Mouse (Mus musculus): Measurements from ENCODE around the gene Rgs3. TPM values are rescaled to one million over a fixed set of nuclear protein-coding genes. Genes with fewer than 3 reads are reported as not detected.
A peak's percentile ranks its signal among the peaks of the same experiment; 100 is the strongest.

Gene Rgs3
- polyA plus RNA-seq, 1 experiment from 2014 or later, result 37.0 TPM

DNA sequence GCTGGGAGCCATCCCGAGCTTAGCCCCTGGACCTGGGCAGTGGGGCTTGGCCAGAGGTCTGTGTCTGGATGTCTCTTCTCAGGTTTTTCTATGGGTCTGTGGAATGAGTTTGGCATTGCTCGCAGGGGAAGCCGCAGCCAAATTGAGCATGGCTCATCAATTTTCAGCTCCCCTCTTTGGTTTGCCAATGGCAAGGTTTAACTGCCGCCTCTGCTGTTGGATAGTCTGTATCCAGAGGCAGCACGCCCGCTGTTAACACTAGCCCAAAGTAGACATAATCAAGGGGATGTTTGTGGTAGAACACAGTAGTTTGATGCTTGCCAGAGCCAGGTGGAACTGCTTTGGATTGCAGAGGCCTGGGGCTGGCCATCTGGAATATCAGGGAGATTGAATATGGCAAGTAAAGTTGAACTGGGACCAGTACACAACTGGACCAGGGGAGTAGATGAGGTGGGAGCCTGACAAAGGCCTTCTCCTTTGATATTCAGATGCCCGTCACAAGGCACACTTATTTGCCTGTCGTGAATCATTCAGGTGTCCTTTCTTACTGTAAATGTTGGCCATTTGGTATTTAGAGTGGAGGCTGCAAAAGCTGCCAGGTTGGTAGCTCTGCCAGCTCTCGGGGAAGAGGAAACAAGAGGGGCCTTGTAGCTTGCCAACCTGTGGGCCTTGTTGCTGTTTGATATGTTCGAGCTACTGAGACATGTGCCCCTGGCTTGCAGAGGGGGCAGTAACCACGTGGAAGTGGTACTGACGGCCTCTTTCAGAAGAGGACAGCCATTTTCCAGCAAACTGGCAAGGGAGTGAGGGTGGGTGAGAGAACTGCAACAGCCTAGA is 93.5 kb downstream of the Rgs3 start:
- TF ChIP-seq CTCF (IDR thresholded peaks at IDR 0.05; ENCODE audit: low read depth), result no peak
- no peaks in the 10 kb centered on the region for H3K4me1 ChIP-seq (ENCODE audit: insufficient read depth)
- H3K9me3 ChIP-seq (ENCODE audit: low read depth, low read length), result no peaks in the 10 kb centered on the region
- no peak overlapping the region for H3K9ac ChIP-seq
- no peak overlapping the region for H3K27ac ChIP-seq (ENCODE audit: low read depth)
- H3K4me2 ChIP-seq, result no peak overlapping the region
- no peaks in the 10 kb centered on the region for H3K27me3 ChIP-seq (ENCODE audit: insufficient read depth, low read length)
- DNase-seq, result no peak
- 77% methylated on average over 12 of the region's 12 CpGs for WGBS
- H3K4me3 ChIP-seq (ENCODE audit: low read depth, low read length), result no peak overlapping the region
- no peaks in the 10 kb centered on the region for H3K36me3 ChIP-seq (ENCODE audit: insufficient read depth)
- no peak for ATAC-seq (ENCODE audit: insufficient read depth)

DNA sequence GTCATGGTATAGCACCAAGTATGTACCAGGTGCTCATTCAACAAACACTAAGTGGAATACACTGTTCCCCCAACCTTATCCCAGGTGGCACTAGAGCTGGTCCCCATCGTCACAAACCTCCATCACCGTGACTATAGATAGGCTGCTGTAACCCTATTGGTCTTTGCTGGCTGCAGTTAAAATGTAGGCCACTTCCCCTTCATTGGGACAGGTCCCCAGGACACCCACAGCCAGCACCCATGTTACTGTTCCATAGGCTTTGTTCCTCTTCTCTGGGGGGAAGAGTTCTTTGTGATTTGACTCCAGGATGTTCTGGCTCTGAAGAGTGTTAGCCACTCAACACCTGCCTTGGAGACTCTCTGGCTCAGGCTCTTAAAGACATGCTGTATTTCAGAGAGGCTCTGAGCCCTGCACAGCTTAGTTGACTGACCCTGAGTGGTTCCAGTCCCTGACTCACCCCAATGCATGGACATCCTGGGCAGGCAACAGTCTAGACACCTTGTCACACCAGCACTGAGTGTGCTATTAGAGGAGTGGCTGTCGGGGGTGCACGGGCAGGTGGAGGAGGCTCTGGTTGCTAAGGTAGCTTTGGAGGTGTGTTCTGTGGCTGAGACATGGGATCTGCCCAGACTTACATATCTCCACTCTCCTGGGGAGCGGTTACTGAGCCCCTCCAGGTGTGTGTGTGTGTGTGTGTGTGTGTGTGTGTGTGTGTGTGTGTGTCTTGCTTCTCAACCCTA is 94.4 kb downstream of the Rgs3 start:
- no peak for DNase-seq
- Histone ChIP-seq H3K4me3 (ENCODE audit: low read depth, low read length) (no peak overlapping the region), H3K9me3 (ENCODE audit: low read depth, low read length) (no peaks in the 10 kb centered on the region), H3K27me3 (ENCODE audit: insufficient read depth, low read length) (no peaks in the 10 kb centered on the region), H3K36me3 (ENCODE audit: insufficient read depth) (no peaks in the 10 kb centered on the region), H3K4me2 (no peak overlapping the region), H3K9ac (no peak overlapping the region), H3K4me1 (ENCODE audit: insufficient read depth) (peaks cover 2% of the 10 kb centered on the region; the same call in 1 of the 2 replicates), H3K27ac (ENCODE audit: low read depth) (no peak overlapping the region)
- WGBS, result 65% methylated on average over 5 of the region's 5 CpGs
- no peak for TF ChIP-seq CTCF (IDR thresholded peaks at IDR 0.05; ENCODE audit: low read depth)
- ATAC-seq (ENCODE audit: insufficient read depth), result 0 out of 2 replicates have a peak, but pooled peaks have one; percentile 12

DNA sequence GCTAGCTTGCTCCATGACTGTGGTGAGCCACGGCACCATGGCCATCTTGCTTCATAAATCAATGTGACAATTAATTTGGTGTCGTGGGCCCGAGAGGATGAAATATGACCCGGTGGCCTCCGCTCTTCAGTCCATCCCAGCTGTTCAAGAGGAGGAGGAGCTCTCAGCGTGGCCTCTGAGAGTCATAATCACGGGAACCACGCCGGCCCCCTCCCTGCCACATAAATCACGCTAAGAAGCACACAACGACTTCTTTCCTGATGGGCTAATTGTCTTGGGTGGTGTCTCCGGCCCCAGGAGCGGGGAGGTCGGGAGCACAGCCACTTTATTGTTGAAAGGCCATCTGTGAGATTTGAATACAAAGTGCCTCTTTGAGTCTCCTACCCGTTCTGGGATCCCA is 99.6 kb downstream of the Rgs3 start:
- TF ChIP-seq CTCF (IDR thresholded peaks at IDR 0.05; ENCODE audit: low read depth), result no peak
- no peak overlapping the region for H3K4me3 ChIP-seq (ENCODE audit: low read depth, low read length)
- no peaks in the 10 kb centered on the region for H3K27me3 ChIP-seq (ENCODE audit: insufficient read depth, low read length)
- no peak overlapping the region for H3K4me2 ChIP-seq
- H3K36me3 ChIP-seq (ENCODE audit: insufficient read depth), result no peaks in the 10 kb centered on the region
- 24% methylated on average over 15 of the region's 15 CpGs for WGBS
- H3K4me1 ChIP-seq (ENCODE audit: insufficient read depth), result peaks cover 38% of the 10 kb centered on the region
- peak; percentile 36 for DNase-seq
- H3K27ac ChIP-seq (ENCODE audit: low read depth), result no peak overlapping the region
- no peak overlapping the region for H3K9ac ChIP-seq
- no peak for ATAC-seq (ENCODE audit: insufficient read depth)
- no peaks in the 10 kb centered on the region for H3K9me3 ChIP-seq (ENCODE audit: low read depth, low read length)

DNA sequence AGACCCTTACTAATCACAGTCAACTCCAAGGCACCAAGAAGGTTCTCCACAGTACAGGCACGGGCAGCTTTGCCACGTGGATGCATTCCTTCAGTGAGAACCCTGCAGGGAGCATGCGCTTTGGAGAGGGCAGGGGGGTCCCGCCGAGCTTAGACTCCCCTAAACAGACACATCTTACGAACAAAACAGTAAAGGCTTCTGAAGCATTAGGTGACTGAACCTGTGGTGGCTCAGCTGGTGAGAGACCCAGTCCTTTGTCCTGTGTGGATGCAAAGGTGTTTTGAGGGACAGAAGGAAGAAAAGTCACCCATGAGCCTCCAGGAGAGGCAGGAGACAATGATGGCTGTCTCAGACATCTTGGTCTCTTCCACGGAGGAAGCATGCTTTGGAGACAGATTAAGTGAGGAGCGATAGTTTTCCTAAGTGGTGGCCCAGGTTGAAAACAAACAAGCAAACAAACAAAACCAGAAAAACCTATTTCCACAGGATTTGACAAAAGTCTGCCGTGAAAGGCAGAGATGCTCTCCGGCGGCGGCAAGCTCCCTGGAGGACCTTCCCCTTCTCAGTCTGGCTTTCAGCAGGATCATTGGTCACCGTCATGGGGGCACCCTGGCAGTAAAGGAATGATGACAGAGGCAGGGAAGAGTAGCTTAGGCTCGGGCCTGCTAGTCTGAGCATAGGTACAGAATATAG is 100.4 kb downstream of the Rgs3 start:
- H3K4me1 ChIP-seq (ENCODE audit: insufficient read depth), result peaks cover 38% of the 10 kb centered on the region
- 14% methylated on average over 14 of the region's 14 CpGs for WGBS
- ATAC-seq (ENCODE audit: insufficient read depth), result peak; percentile 60; the same call in 1 of the 2 replicates

DNA sequence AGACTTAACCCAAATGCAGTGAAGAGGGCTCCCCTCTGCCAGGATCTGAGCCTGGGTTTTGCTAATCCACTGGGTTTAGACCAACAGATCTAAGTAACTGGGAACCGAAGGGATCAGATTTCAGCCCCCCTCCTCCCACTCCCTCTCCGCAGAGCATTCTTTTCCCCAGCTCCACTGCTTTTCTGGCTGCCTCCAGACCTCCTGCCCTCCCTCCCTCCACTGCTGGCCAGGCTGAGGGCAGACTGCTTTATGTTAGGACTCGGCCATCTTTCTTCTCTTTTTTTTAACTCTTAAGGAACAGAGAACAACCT is 100.9 kb downstream of the Rgs3 start:
- Histone ChIP-seq H3K36me3 (ENCODE audit: insufficient read depth) (no peaks in the 10 kb centered on the region), H3K4me3 (ENCODE audit: low read depth, low read length) (no peak overlapping the region), H3K9ac (0 out of 2 replicates have a peak overlapping the region, but pooled peaks have one; percentile 27), H3K27me3 (ENCODE audit: insufficient read depth, low read length) (no peaks in the 10 kb centered on the region), H3K9me3 (ENCODE audit: low read depth, low read length) (no peaks in the 10 kb centered on the region), H3K4me2 (peak overlapping the region; percentile 43), H3K27ac (ENCODE audit: low read depth) (peak overlapping the region; percentile 90), H3K4me1 (ENCODE audit: insufficient read depth) (peaks cover 38% of the 10 kb centered on the region)
- ATAC-seq (ENCODE audit: insufficient read depth), result peak; percentile 91
- no peak for TF ChIP-seq CTCF (IDR thresholded peaks at IDR 0.05; ENCODE audit: low read depth)
- WGBS, result 4% methylated on average over 3 of the region's 3 CpGs
- DNase-seq, result peak; percentile 92

More for the DNA sequence above, 100.4 kb downstream of the Rgs3 start:
- TF ChIP-seq CTCF (IDR thresholded peaks at IDR 0.05; ENCODE audit: low read depth), result no peak
- DNase-seq, result peak; percentile 40
- Histone ChIP-seq H3K9me3 (ENCODE audit: low read depth, low read length) (no peaks in the 10 kb centered on the region), H3K4me3 (ENCODE audit: low read depth, low read length) (no peak overlapping the region), H3K36me3 (ENCODE audit: insufficient read depth) (no peaks in the 10 kb centered on the region), H3K9ac (0 out of 2 replicates have a peak overlapping the region, but pooled peaks have one; percentile 27), H3K4me2 (peak overlapping the region; percentile 43), H3K27me3 (ENCODE audit: insufficient read depth, low read length) (no peaks in the 10 kb centered on the region), H3K27ac (ENCODE audit: low read depth) (peak overlapping the region; percentile 90)

DNA sequence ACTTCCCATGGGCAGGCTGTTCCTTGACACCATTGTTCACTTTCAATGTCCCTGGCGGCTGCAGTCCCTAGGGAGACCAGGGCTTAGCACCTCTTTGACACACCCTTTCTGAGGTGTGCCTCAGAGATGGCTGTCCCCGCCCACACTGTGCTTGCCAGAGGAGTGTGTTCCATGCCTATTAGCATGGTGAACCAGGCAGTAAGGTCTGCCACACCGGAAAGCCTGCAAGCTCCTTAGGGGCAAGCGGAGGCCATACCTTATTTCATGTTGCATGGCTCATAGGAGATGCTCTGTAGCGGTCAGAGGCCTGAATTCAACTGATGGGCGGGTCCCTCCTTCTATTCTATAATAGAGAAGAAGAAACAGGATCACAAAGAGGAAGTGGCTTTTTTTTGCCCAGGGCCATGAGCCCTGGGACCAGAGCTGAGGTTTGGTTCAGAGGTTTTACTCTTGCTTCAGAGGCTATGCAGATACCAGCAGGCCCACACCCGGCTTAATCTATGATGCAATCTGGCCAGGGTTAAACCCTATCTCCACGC is 101.7 kb downstream of the Rgs3 start:
- TF ChIP-seq CTCF (IDR thresholded peaks at IDR 0.05; ENCODE audit: low read depth), result no peak
- H3K27ac ChIP-seq (ENCODE audit: low read depth), result peak overlapping the region; percentile 90; the same call in 1 of the 2 replicates
- H3K36me3 ChIP-seq (ENCODE audit: insufficient read depth), result no peaks in the 10 kb centered on the region
- no peak overlapping the region for H3K4me3 ChIP-seq (ENCODE audit: low read depth, low read length)
- H3K9ac ChIP-seq, result no peak overlapping the region
- H3K4me1 ChIP-seq (ENCODE audit: insufficient read depth), result peaks cover 41% of the 10 kb centered on the region
- no peak overlapping the region for H3K4me2 ChIP-seq
- no peaks in the 10 kb centered on the region for H3K27me3 ChIP-seq (ENCODE audit: insufficient read depth, low read length)
- H3K9me3 ChIP-seq (ENCODE audit: low read depth, low read length), result no peaks in the 10 kb centered on the region
- WGBS, result 66% methylated on average over 8 of the region's 8 CpGs
- ATAC-seq (ENCODE audit: insufficient read depth) (peak; percentile 8; the same call in 1 of the 2 replicates), DNase-seq (peak; percentile 30)

Data from lung, embryonic 14.5 days (tissue).